Mouse (Mus musculus): ENCODE measurements around the gene Notch1. TPM values are rescaled to one million over a fixed set of nuclear protein-coding genes. Genes with fewer than 3 reads are reported as not detected.
A peak's percentile ranks its signal among the peaks of the same experiment; 100 is the strongest.

Notch1 gene
- polyA plus RNA-seq, 1 experiment from 2014 or later, result 66.8 TPM

DNA sequence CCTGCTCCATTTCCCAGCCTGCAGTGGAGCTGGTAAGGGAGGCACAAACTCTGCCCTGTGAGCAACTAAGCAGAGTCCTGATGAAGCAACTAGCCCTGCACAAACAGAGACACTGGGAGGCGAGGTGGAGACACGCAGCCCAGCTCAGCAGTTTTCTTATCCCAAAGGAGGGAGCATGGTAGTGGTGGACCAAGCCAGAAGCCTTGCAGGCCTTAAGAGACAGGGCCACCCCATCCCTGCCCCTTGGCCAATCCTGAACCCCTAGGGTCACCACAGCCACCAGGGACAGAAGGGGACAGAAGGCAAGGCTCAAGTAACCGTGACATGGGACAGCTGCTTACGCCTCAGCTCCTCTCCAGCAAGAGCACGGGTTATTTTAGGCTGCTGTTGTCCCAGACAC is 54.8 kb downstream of the Notch1 start:
- H3K27me3 ChIP-seq (ENCODE audit: control insufficient read depth, insufficient read depth, low read length), result no peaks in the 10 kb centered on the region
- peaks cover 39% of the 10 kb centered on the region for H3K36me3 ChIP-seq (ENCODE audit: control insufficient read depth, insufficient read depth, low read length)
- ATAC-seq (ENCODE audit: low FRiP score) (no peak), DNase-seq (ENCODE audit: low spot score) (no peak)
- no peak overlapping the region for H3K9ac ChIP-seq (ENCODE audit: low read depth, low read length)
- no peak overlapping the region for H3K4me3 ChIP-seq (ENCODE audit: low read depth, low read length)
- 0 out of 2 replicates have a peak, but pooled peaks cover 2% of the 10 kb centered on the region for H3K4me1 ChIP-seq (replicated peaks; ENCODE audit: control insufficient read depth, insufficient read depth, low read length)
- H3K27ac ChIP-seq (ENCODE audit: low read depth, low read length), result no peak overlapping the region
- no peak overlapping the region for H3K4me2 ChIP-seq (replicated peaks; ENCODE audit: low read depth, low read length)
- WGBS, result 86% methylated on average over 5 of the region's 5 CpGs
- no peaks in the 10 kb centered on the region for H3K9me3 ChIP-seq (ENCODE audit: control insufficient read depth, low read length)

DNA sequence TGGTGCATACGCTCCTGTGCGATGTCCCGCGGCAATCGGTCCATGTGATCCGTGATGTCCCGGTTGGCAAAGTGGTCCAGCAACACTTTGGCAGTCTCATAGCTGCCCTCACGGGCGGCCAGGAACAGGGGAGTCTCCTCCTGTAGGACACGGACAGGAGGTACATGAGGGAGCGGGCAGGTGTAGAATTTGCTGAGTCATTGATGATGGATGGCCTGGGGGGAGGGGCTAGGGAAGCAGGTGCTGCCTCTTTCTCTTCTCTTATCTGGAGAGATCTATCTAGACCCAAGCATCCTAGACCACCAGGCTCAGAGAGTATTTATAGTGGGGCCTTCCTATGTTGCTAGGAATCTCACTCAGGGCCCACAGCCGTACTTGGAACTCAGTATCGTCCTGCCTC is 55.6 kb downstream of the Notch1 start:
- peaks cover 36% of the 10 kb centered on the region for H3K36me3 ChIP-seq (ENCODE audit: control insufficient read depth, insufficient read depth, low read length)

GRCm38 (mm10) chr2:26460097-26460646 is 56.3 kb downstream of the Notch1 start:
- Histone ChIP-seq H3K4me1 (replicated peaks; ENCODE audit: control insufficient read depth, insufficient read depth, low read length) (0 out of 2 replicates have a peak, but pooled peaks cover 2% of the 10 kb centered on the region), H3K4me2 (replicated peaks; ENCODE audit: low read depth, low read length) (no peak overlapping the region), H3K9ac (ENCODE audit: low read depth, low read length) (0 out of 2 replicates have a peak overlapping the region, but pooled peaks have one; percentile 16), H3K27ac (ENCODE audit: low read depth, low read length) (0 out of 2 replicates have a peak overlapping the region, but pooled peaks have one; percentile 7), H3K36me3 (ENCODE audit: control insufficient read depth, insufficient read depth, low read length) (peaks cover 36% of the 10 kb centered on the region), H3K9me3 (ENCODE audit: control insufficient read depth, low read length) (no peaks in the 10 kb centered on the region), H3K27me3 (ENCODE audit: control insufficient read depth, insufficient read depth, low read length) (no peaks in the 10 kb centered on the region), H3K4me3 (ENCODE audit: low read depth, low read length) (no peak overlapping the region)
- ATAC-seq (ENCODE audit: low FRiP score) (no peak), DNase-seq (ENCODE audit: low spot score) (no peak)
- WGBS, result 91% methylated on average over 16 of the region's 16 CpGs

More for the DNA sequence above, 55.6 kb downstream of the Notch1 start:
- H3K27me3 ChIP-seq (ENCODE audit: control insufficient read depth, insufficient read depth, low read length), result no peaks in the 10 kb centered on the region
- no peaks in the 10 kb centered on the region for H3K9me3 ChIP-seq (ENCODE audit: control insufficient read depth, low read length)
- no peak overlapping the region for H3K4me2 ChIP-seq (replicated peaks; ENCODE audit: low read depth, low read length)
- 92% methylated on average over 13 of the region's 13 CpGs for WGBS
- H3K4me3 ChIP-seq (ENCODE audit: low read depth, low read length), result no peak overlapping the region
- H3K4me1 ChIP-seq (replicated peaks; ENCODE audit: control insufficient read depth, insufficient read depth, low read length), result 0 out of 2 replicates have a peak, but pooled peaks cover 2% of the 10 kb centered on the region
- DNase-seq (ENCODE audit: low spot score), result no peak
- no peak overlapping the region for H3K9ac ChIP-seq (ENCODE audit: low read depth, low read length)
- H3K27ac ChIP-seq (ENCODE audit: low read depth, low read length), result 0 out of 2 replicates have a peak overlapping the region, but pooled peaks have one; percentile 7
- ATAC-seq (ENCODE audit: low FRiP score), result no peak; the same call in 1 of the 2 replicates

GRCm38 (mm10) chr2:26459478-26459877 is 57.0 kb downstream of the Notch1 start:
- WGBS, result 35% methylated on average over 6 of the region's 6 CpGs
- no peak overlapping the region for H3K4me3 ChIP-seq (ENCODE audit: low read depth, low read length)
- DNase-seq (ENCODE audit: low spot score), result no peak
- H3K27ac ChIP-seq (ENCODE audit: low read depth, low read length), result no peak overlapping the region
- no peak overlapping the region for H3K9ac ChIP-seq (ENCODE audit: low read depth, low read length)
- no peak for ATAC-seq (ENCODE audit: low FRiP score)
- no peaks in the 10 kb centered on the region for H3K9me3 ChIP-seq (ENCODE audit: control insufficient read depth, low read length)
- H3K36me3 ChIP-seq (ENCODE audit: control insufficient read depth, insufficient read depth, low read length), result peaks cover 30% of the 10 kb centered on the region
- H3K4me2 ChIP-seq (replicated peaks; ENCODE audit: low read depth, low read length), result no peak overlapping the region
- H3K27me3 ChIP-seq (ENCODE audit: control insufficient read depth, insufficient read depth, low read length), result no peaks in the 10 kb centered on the region
- 0 out of 2 replicates have a peak, but pooled peaks cover 2% of the 10 kb centered on the region for H3K4me1 ChIP-seq (replicated peaks; ENCODE audit: control insufficient read depth, insufficient read depth, low read length)

DNA sequence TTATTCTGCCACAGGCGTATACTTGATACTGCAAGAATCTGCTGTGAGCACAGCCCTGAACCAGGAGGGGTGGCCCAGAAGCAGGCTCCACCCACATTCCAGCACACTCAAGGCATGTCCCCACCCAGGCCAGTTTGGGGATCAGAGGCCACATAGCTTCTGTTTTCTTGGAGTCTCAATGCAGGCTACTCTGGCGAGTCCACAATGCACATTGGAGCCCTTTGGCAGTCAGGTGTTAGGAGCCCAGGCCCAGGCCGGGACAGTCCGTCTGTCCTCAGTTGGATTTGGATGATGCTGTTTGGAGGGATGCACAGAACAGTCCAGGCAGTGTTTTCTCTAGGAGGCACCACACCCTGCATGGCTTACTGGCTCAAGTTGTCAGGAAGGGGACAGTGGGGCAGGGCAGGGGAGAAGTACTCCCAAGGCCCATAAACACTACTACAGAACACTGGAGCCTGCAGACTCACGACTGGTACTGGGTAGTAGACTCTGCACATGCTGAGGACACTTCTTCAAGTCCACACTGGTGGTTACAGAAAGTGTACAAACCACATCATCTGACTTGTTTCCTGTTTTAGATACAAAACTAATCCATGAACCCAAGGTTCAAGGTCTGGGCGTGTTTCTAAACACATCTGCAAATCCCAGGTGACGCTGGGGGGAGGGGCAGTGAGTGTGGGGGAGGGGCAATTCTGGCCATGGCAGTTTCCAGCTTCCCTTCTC is 57.9 kb downstream of the Notch1 start:
- no peak overlapping the region for H3K9ac ChIP-seq (ENCODE audit: low read depth, low read length)
- H3K36me3 ChIP-seq (ENCODE audit: control insufficient read depth, insufficient read depth, low read length), result peaks cover 23% of the 10 kb centered on the region
- H3K4me1 ChIP-seq (replicated peaks; ENCODE audit: control insufficient read depth, insufficient read depth, low read length), result 0 out of 2 replicates have a peak, but pooled peaks cover 2% of the 10 kb centered on the region
- no peaks in the 10 kb centered on the region for H3K9me3 ChIP-seq (ENCODE audit: control insufficient read depth, low read length)
- peak overlapping the region; percentile 24; the same call in 1 of the 2 replicates for H3K27ac ChIP-seq (ENCODE audit: low read depth, low read length)
- no peaks in the 10 kb centered on the region for H3K27me3 ChIP-seq (ENCODE audit: control insufficient read depth, insufficient read depth, low read length)
- no peak overlapping the region for H3K4me3 ChIP-seq (ENCODE audit: low read depth, low read length)
- DNase-seq (ENCODE audit: low spot score) (peak; percentile 46), ATAC-seq (ENCODE audit: low FRiP score) (no peak)
- H3K4me2 ChIP-seq (replicated peaks; ENCODE audit: low read depth, low read length), result no peak overlapping the region; the same call in 1 of the 2 replicates
- 44% methylated on average over 7 of the region's 7 CpGs for WGBS

- Histone ChIP-seq H3K9ac (ENCODE audit: low read depth, low read length) (no peak overlapping the region), H3K4me3 (ENCODE audit: low read depth, low read length) (no peak overlapping the region), H3K4me1 (replicated peaks; ENCODE audit: control insufficient read depth, insufficient read depth, low read length) (no peaks in the 10 kb centered on the region), H3K27ac (ENCODE audit: low read depth, low read length) (no peak overlapping the region), H3K36me3 (ENCODE audit: control insufficient read depth, insufficient read depth, low read length) (no peaks in the 10 kb centered on the region), H3K4me2 (replicated peaks; ENCODE audit: low read depth, low read length) (no peak overlapping the region), H3K27me3 (ENCODE audit: control insufficient read depth, insufficient read depth, low read length) (no peaks in the 10 kb centered on the region), H3K9me3 (ENCODE audit: control insufficient read depth, low read length) (no peaks in the 10 kb centered on the region)
- no peak for ATAC-seq (ENCODE audit: low FRiP score)
- peak; percentile 88 for DNase-seq (ENCODE audit: low spot score)
- WGBS, result 25% methylated on average over 5 of the region's 5 CpGs
Observed at GRCm38 (mm10) chr2:26449121-26450060, 67.1 kb downstream of the Notch1 start.

GRCm38 (mm10) chr2:26447451-26447850 is 69.0 kb downstream of the Notch1 start:
- H3K9me3 ChIP-seq (ENCODE audit: control insufficient read depth, low read length), result no peaks in the 10 kb centered on the region
- H3K9ac ChIP-seq (ENCODE audit: low read depth, low read length), result no peak overlapping the region
- no peak overlapping the region for H3K4me3 ChIP-seq (ENCODE audit: low read depth, low read length)

DNA sequence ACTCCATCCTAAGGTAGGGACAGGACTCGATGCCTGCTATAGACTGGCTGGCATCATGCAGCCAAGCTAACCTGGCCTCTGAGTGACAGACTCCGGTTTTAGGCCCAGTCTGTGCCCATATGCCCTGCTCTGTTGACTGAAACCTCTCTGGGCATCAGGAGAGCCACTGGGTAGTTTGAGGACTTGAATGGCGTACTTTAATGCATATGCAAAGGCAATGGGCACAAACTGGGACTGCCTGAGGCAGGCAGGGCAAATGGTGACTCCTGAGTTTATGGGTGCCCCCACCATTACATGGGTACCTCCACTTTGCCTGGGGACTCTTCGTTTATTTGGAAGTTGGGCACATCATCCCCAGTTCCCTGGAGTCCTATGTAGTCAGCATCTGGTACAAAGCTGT is 69.8 kb downstream of the Notch1 start:
- H3K4me2 ChIP-seq (replicated peaks; ENCODE audit: low read depth, low read length), result peak overlapping the region; percentile 93
- no peak for ATAC-seq (ENCODE audit: low FRiP score)
- peaks cover 6% of the 10 kb centered on the region for H3K4me1 ChIP-seq (replicated peaks; ENCODE audit: control insufficient read depth, insufficient read depth, low read length)
- no peak overlapping the region for H3K9ac ChIP-seq (ENCODE audit: low read depth, low read length)
- 71% methylated on average over 4 of the region's 4 CpGs for WGBS
- H3K27ac ChIP-seq (ENCODE audit: low read depth, low read length), result no peak overlapping the region
- no peaks in the 10 kb centered on the region for H3K9me3 ChIP-seq (ENCODE audit: control insufficient read depth, low read length)
- no peaks in the 10 kb centered on the region for H3K36me3 ChIP-seq (ENCODE audit: control insufficient read depth, insufficient read depth, low read length)
- no peaks in the 10 kb centered on the region for H3K27me3 ChIP-seq (ENCODE audit: control insufficient read depth, insufficient read depth, low read length)
- DNase-seq (ENCODE audit: low spot score), result no peak
- no peak overlapping the region for H3K4me3 ChIP-seq (ENCODE audit: low read depth, low read length)

More at GRCm38 (mm10) chr2:26447451-26447850, 69.0 kb downstream of the Notch1 start:
- no peak overlapping the region for H3K27ac ChIP-seq (ENCODE audit: low read depth, low read length)
- DNase-seq (ENCODE audit: low spot score), result no peak
- no peaks in the 10 kb centered on the region for H3K27me3 ChIP-seq (ENCODE audit: control insufficient read depth, insufficient read depth, low read length)
- 84% methylated on average over 1 of the region's 1 CpGs for WGBS
- H3K4me1 ChIP-seq (replicated peaks; ENCODE audit: control insufficient read depth, insufficient read depth, low read length), result peaks cover 6% of the 10 kb centered on the region
- no peak overlapping the region for H3K4me2 ChIP-seq (replicated peaks; ENCODE audit: low read depth, low read length)
- no peaks in the 10 kb centered on the region for H3K36me3 ChIP-seq (ENCODE audit: control insufficient read depth, insufficient read depth, low read length)
- ATAC-seq (ENCODE audit: low FRiP score), result no peak

Data from hindbrain, embryonic 11.5 days (tissue).